Mouse (Mus musculus) myocyte (in vitro differentiated cells): ENCODE measurements around the gene Lrmda.

ENCODE experiments used
- CEBPB ChIP-seq: IDR thresholded peaks from 2 replicates; pipeline ENCODE4 v1.6.1; 2011; ENCODE audit warnings: mild to moderate bottlenecking, moderate library complexity; ENCODE audit not compliant: poor library complexity, insufficient read depth, severe bottlenecking
- MAX ChIP-seq: IDR thresholded peaks from one replicate; pipeline ENCODE4 v1.6.1; 2011; ENCODE audit warnings: low read depth, mild to moderate bottlenecking, control low read depth
- MYOD1 ChIP-seq, 3 experiments: IDR thresholded peaks; one replicate each; pipeline ENCODE4 v1.6.1; 2011; ENCODE audit warnings: control low read depth in 2 of 3, low read depth in 2 of 3, mild to moderate bottlenecking in 2 of 3, moderate library complexity in 1 of 3; ENCODE audit not compliant: insufficient read length in 2 of 3, control insufficient read depth in 1 of 3
- POLR2A ChIP-seq: IDR thresholded peaks from one replicate; pipeline ENCODE4 v1.6.1; 2011; ENCODE audit warnings: low read depth, mild to moderate bottlenecking, control low read depth, moderate library complexity; ENCODE audit not compliant: insufficient read length
- POLR2AphosphoS2 ChIP-seq: IDR thresholded peaks from one replicate; pipeline ENCODE4 v1.6.1; 2011; ENCODE audit warnings: low read depth, control low read depth; ENCODE audit not compliant: insufficient read length
- TCF12 ChIP-seq: IDR thresholded peaks from one replicate; pipeline ENCODE4 v1.6.1; 2011; ENCODE audit warnings: mild to moderate bottlenecking, control low read depth; ENCODE audit not compliant: poor library complexity, insufficient read depth, severe bottlenecking

GRCm38 (mm10) chr14:22686886-22687285, 667.4 kb downstream of the Lrmda start:
- TF ChIP-seq MAX (no peak), MYOD1 (IDR thresholded peaks at IDR 0.05; ENCODE audit: control insufficient read depth in 1 of 3, insufficient read length in 2 of 3, low read depth in 2 of 3) (no peak), POLR2A (no peak), TCF12 (no peak), CEBPB (no peak), POLR2AphosphoS2 (no peak)
